Mouse (Mus musculus): ENCODE measurements around the gene Csf1. TPM values are rescaled to one million over a fixed set of nuclear protein-coding genes. Genes with fewer than 3 reads are reported as not detected.

The Csf1 gene
- polyA plus RNA-seq, 1 experiment from 2014 or later = 3.9 TPM

GRCm38 (mm10) chr3:107694256-107694900 is 65.9 kb downstream of the Csf1 start:
- H3K9ac ChIP-seq (replicated peaks; ENCODE audit: low read length) = peak overlapping the region; percentile 98; the same call in 1 of the 2 replicates
- no peaks in the 10 kb centered on the region for H3K27me3 ChIP-seq (ENCODE audit: control insufficient read depth, insufficient read depth, low read length)
- no peaks in the 10 kb centered on the region for H3K9me3 ChIP-seq (replicated peaks; ENCODE audit: control insufficient read depth, low read length)
- H3K4me1 ChIP-seq (ENCODE audit: control insufficient read depth, insufficient read depth, low read length) = no peaks in the 10 kb centered on the region; the same call in 1 of the 2 replicates
- WGBS = 73% methylated on average over 2 of the region's 2 CpGs
- H3K4me3 ChIP-seq (ENCODE audit: low read depth, low read length) = peak overlapping the region; percentile 86
- H3K36me3 ChIP-seq (replicated peaks; ENCODE audit: control insufficient read depth, insufficient read depth, low read depth, low read length) = no peaks in the 10 kb centered on the region
- H3K4me2 ChIP-seq (ENCODE audit: low read depth, low read length) = peak overlapping the region; percentile 65
- no peak for ATAC-seq (replicated peaks; ENCODE audit: insufficient number of reproducible peaks, low FRiP score, low TSS enrichment, low read depth)
- H3K27ac ChIP-seq (replicated peaks; ENCODE audit: low read depth, low read length) = no peak overlapping the region
- DNase-seq (ENCODE audit: low spot score) = no peak

Other genes starting within 250 kb of the Csf1 start
- 2.9 and 5.8 TPM in 2 replicates for gene Slc6a17, start 242.5 kb downstream of the Csf1 start, polyA plus RNA-seq (2014; fragmentation: Nextera tagmentation; extraction: Ambion mirVana)
- 0.15 and 0.79 TPM in 2 replicates for gene Ubl4b, start 205.4 kb downstream of the Csf1 start, polyA plus RNA-seq (2014; fragmentation: Nextera tagmentation; extraction: Ambion mirVana)
- 34.3 and 39.6 TPM in 2 replicates for gene Alx3, start 165.4 kb downstream of the Csf1 start, polyA plus RNA-seq (2014; fragmentation: Nextera tagmentation; extraction: Ambion mirVana)
- gene Gm10961, start 129.1 kb downstream of the Csf1 start, polyA plus RNA-seq (2014; fragmentation: Nextera tagmentation; extraction: Ambion mirVana) = not detected in 2 replicates
- 75.0 and 80.1 TPM in 2 replicates for gene Strip1, start 128.8 kb downstream of the Csf1 start, polyA plus RNA-seq (2014; fragmentation: Nextera tagmentation; extraction: Ambion mirVana)
- 108 and 122 TPM in 2 replicates for gene Ahcyl1, start 63.9 kb downstream of the Csf1 start, polyA plus RNA-seq (2014; fragmentation: Nextera tagmentation; extraction: Ambion mirVana)
- gene Eps8l3, start 116.8 kb upstream of the Csf1 start, polyA plus RNA-seq (2014; fragmentation: Nextera tagmentation; extraction: Ambion mirVana) = not detected in 2 replicates
- 272 and 278 TPM in 2 replicates for gene Gstm5, start 135.4 kb upstream of the Csf1 start, polyA plus RNA-seq (2014; fragmentation: Nextera tagmentation; extraction: Ambion mirVana)
- gene Gstm7, start 171.3 kb upstream of the Csf1 start, polyA plus RNA-seq (2014; fragmentation: Nextera tagmentation; extraction: Ambion mirVana) = 42.0 and 47.1 TPM in 2 replicates
- 11.7 and 12.6 TPM in 2 replicates for gene Gstm6, start 183.3 kb upstream of the Csf1 start, polyA plus RNA-seq (2014; fragmentation: Nextera tagmentation; extraction: Ambion mirVana)
- gene Gstm3, start 208.8 kb upstream of the Csf1 start, polyA plus RNA-seq (2014; fragmentation: Nextera tagmentation; extraction: Ambion mirVana) = not detected in 2 replicates
- 29.7 TPM in 2 replicates for gene Gstm2, start 226.0 kb upstream of the Csf1 start, polyA plus RNA-seq (2014; fragmentation: Nextera tagmentation; extraction: Ambion mirVana)